Mouse (Mus musculus): ENCODE results near the gene Hba-x. TPM values are rescaled to one million over a fixed set of nuclear protein-coding genes. Genes with fewer than 3 reads are reported as not detected.

The Hba-x gene
- polyA plus RNA-seq, 1 experiment from 2014 or later = 1,607 TPM

DNA sequence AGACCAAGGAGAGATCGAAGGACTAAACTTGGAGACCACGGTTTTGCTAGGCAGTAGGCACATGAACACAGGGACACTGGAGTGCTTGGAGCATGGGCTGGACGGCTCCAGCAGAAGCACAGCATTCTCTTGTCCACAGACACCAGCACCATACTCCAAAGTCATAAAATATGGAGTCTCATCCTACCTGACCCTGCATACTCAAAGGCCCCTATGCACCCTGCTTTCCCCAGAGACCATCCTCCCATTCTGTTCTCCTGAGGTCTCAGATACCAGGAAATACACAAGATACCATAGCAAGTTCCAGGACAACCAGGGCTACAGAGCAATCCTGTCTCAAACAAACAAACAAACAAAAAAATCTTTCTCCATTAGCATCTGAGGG, 38.8 kb upstream of the Hba-x start:
- peaks cover 69% of the 10 kb centered on the region for H3K36me3 ChIP-seq (replicated peaks)
- no peak overlapping the region for H3K4me2 ChIP-seq
- no peaks in the 10 kb centered on the region for H3K9me3 ChIP-seq
- ATAC-seq (ENCODE audit: low FRiP score) = no peak
- no peak overlapping the region for H3K9ac ChIP-seq
- H3K4me3 ChIP-seq (replicated peaks) = no peak overlapping the region
- H3K4me1 ChIP-seq = peaks cover 7% of the 10 kb centered on the region; the same call in 1 of the 2 replicates
- WGBS = 91% methylated on average over 3 of the region's 3 CpGs
- H3K27me3 ChIP-seq = no peaks in the 10 kb centered on the region
- no peak overlapping the region for H3K27ac ChIP-seq

GRCm38 (mm10) chr11:32238093-32238860, 37.9 kb upstream of the Hba-x start:
- 71% methylated on average over 5 of the region's 5 CpGs for WGBS
- no peaks in the 10 kb centered on the region for H3K27me3 ChIP-seq

GRCm38 (mm10) chr11:32241391-32241790, 34.8 kb upstream of the Hba-x start:
- ATAC-seq (ENCODE audit: low FRiP score) = no peak
- Histone ChIP-seq H3K4me3 (replicated peaks) (no peak overlapping the region), H3K4me1 (peaks cover 1% of the 10 kb centered on the region; the same call in 1 of the 2 replicates), H3K9ac (no peak overlapping the region), H3K9me3 (no peaks in the 10 kb centered on the region), H3K27ac (no peak overlapping the region), H3K36me3 (replicated peaks) (peaks cover 64% of the 10 kb centered on the region), H3K4me2 (no peak overlapping the region), H3K27me3 (no peaks in the 10 kb centered on the region)

More at GRCm38 (mm10) chr11:32238093-32238860, 37.9 kb upstream of the Hba-x start:
- peaks cover 7% of the 10 kb centered on the region; the same call in 1 of the 2 replicates for H3K4me1 ChIP-seq
- H3K4me2 ChIP-seq = no peak overlapping the region
- H3K4me3 ChIP-seq (replicated peaks) = no peak overlapping the region
- H3K9ac ChIP-seq = no peak overlapping the region
- no peaks in the 10 kb centered on the region for H3K9me3 ChIP-seq
- no peak overlapping the region for H3K27ac ChIP-seq
- H3K36me3 ChIP-seq (replicated peaks) = peaks cover 63% of the 10 kb centered on the region
- ATAC-seq (ENCODE audit: low FRiP score) = peak; percentile 59; the same call in 1 of the 2 replicates

GRCm38 (mm10) chr11:32242209-32242608, 34.0 kb upstream of the Hba-x start:
- H3K36me3 ChIP-seq (replicated peaks) = peaks cover 66% of the 10 kb centered on the region
- WGBS = 91% methylated on average over 3 of the region's 3 CpGs

GRCm38 (mm10) chr11:32243205-32243955, 32.8 kb upstream of the Hba-x start:
- H3K27ac ChIP-seq = peak overlapping the region; percentile 2; the same call in 1 of the 2 replicates
- H3K4me3 ChIP-seq (replicated peaks) = no peak overlapping the region
- H3K27me3 ChIP-seq = no peaks in the 10 kb centered on the region
- no peaks in the 10 kb centered on the region for H3K9me3 ChIP-seq
- ATAC-seq (ENCODE audit: low FRiP score) = no peak
- no peaks in the 10 kb centered on the region for H3K4me1 ChIP-seq
- 81% methylated on average over 7 of the region's 7 CpGs for WGBS
- H3K36me3 ChIP-seq (replicated peaks) = peaks cover 75% of the 10 kb centered on the region
- H3K4me2 ChIP-seq = no peak overlapping the region
- no peak overlapping the region for H3K9ac ChIP-seq

More at GRCm38 (mm10) chr11:32242209-32242608, 34.0 kb upstream of the Hba-x start:
- Histone ChIP-seq H3K9me3 (no peaks in the 10 kb centered on the region), H3K4me1 (no peaks in the 10 kb centered on the region), H3K4me3 (replicated peaks) (no peak overlapping the region), H3K27ac (no peak overlapping the region), H3K27me3 (no peaks in the 10 kb centered on the region), H3K9ac (no peak overlapping the region), H3K4me2 (no peak overlapping the region)
- ATAC-seq (ENCODE audit: low FRiP score) = no peak

GRCm38 (mm10) chr11:32244064-32244463, 32.1 kb upstream of the Hba-x start:
- Histone ChIP-seq H3K27me3 (no peaks in the 10 kb centered on the region), H3K36me3 (replicated peaks) (peaks cover 72% of the 10 kb centered on the region), H3K4me2 (no peak overlapping the region), H3K9me3 (no peaks in the 10 kb centered on the region), H3K27ac (no peak overlapping the region), H3K9ac (no peak overlapping the region), H3K4me1 (no peaks in the 10 kb centered on the region), H3K4me3 (replicated peaks) (no peak overlapping the region)
- WGBS = 96% methylated on average over 3 of the region's 3 CpGs
- ATAC-seq (ENCODE audit: low FRiP score) = no peak

- Histone ChIP-seq H3K9ac (no peak overlapping the region), H3K4me3 (replicated peaks) (no peak overlapping the region), H3K27ac (no peak overlapping the region), H3K27me3 (no peaks in the 10 kb centered on the region), H3K9me3 (no peaks in the 10 kb centered on the region), H3K4me2 (no peak overlapping the region), H3K4me1 (no peaks in the 10 kb centered on the region), H3K36me3 (replicated peaks) (peaks cover 73% of the 10 kb centered on the region)
- WGBS = 97% methylated on average over 1 of the region's 1 CpGs
- no peak for ATAC-seq (ENCODE audit: low FRiP score)
These were observed 31.6 kb upstream of the Hba-x start for GRCm38 (mm10) chr11:32244617-32245016.

DNA sequence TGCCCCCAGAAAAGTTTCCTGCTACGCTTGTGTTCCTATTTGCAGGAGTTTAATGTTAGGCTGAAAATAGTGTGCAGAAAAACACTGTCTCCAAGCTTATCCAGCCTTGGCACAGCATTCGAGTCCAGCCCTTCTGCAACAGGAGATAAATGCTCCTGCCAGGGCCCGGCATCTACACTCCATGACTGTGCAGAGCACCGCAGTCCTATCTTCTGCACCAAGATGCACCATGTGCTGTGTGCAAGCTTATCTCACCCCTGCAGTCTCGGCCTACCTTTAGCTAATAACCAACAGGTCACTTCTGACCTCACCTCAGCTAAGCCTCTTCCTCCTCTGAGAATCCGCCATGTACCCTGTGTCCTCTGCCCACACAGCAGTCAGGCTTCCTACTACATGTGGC, 30.6 kb upstream of the Hba-x start:
- H3K9ac ChIP-seq = no peak overlapping the region
- 93% methylated on average over 6 of the region's 6 CpGs for WGBS
- peaks cover 73% of the 10 kb centered on the region for H3K36me3 ChIP-seq (replicated peaks)
- H3K27ac ChIP-seq = no peak overlapping the region
- no peak overlapping the region for H3K4me3 ChIP-seq (replicated peaks)
- no peaks in the 10 kb centered on the region for H3K9me3 ChIP-seq
- H3K4me1 ChIP-seq = no peaks in the 10 kb centered on the region
- H3K27me3 ChIP-seq = no peaks in the 10 kb centered on the region
- no peak for ATAC-seq (ENCODE audit: low FRiP score)
- no peak overlapping the region for H3K4me2 ChIP-seq

GRCm38 (mm10) chr11:32247068-32247467, 29.1 kb upstream of the Hba-x start:
- peaks cover 72% of the 10 kb centered on the region for H3K36me3 ChIP-seq (replicated peaks)
- ATAC-seq (ENCODE audit: low FRiP score) = no peak
- no peaks in the 10 kb centered on the region for H3K4me1 ChIP-seq
- H3K4me3 ChIP-seq (replicated peaks) = no peak overlapping the region
- no peak overlapping the region for H3K4me2 ChIP-seq
- no peak overlapping the region for H3K27ac ChIP-seq
- H3K9me3 ChIP-seq = no peaks in the 10 kb centered on the region
- no peak overlapping the region for H3K9ac ChIP-seq
- no peaks in the 10 kb centered on the region for H3K27me3 ChIP-seq

- no peaks in the 10 kb centered on the region for H3K4me1 ChIP-seq
- H3K36me3 ChIP-seq (replicated peaks) = peaks cover 78% of the 10 kb centered on the region
- H3K9me3 ChIP-seq = no peaks in the 10 kb centered on the region
- H3K4me3 ChIP-seq (replicated peaks) = no peak overlapping the region
- no peak for ATAC-seq (ENCODE audit: low FRiP score)
- WGBS = 91% methylated on average over 3 of the region's 3 CpGs
- H3K27me3 ChIP-seq = no peaks in the 10 kb centered on the region
- H3K27ac ChIP-seq = no peak overlapping the region
- no peak overlapping the region for H3K9ac ChIP-seq
- H3K4me2 ChIP-seq = no peak overlapping the region
These were observed 27.9 kb upstream of the Hba-x start for GRCm38 (mm10) chr11:32248350-32248749.

DNA sequence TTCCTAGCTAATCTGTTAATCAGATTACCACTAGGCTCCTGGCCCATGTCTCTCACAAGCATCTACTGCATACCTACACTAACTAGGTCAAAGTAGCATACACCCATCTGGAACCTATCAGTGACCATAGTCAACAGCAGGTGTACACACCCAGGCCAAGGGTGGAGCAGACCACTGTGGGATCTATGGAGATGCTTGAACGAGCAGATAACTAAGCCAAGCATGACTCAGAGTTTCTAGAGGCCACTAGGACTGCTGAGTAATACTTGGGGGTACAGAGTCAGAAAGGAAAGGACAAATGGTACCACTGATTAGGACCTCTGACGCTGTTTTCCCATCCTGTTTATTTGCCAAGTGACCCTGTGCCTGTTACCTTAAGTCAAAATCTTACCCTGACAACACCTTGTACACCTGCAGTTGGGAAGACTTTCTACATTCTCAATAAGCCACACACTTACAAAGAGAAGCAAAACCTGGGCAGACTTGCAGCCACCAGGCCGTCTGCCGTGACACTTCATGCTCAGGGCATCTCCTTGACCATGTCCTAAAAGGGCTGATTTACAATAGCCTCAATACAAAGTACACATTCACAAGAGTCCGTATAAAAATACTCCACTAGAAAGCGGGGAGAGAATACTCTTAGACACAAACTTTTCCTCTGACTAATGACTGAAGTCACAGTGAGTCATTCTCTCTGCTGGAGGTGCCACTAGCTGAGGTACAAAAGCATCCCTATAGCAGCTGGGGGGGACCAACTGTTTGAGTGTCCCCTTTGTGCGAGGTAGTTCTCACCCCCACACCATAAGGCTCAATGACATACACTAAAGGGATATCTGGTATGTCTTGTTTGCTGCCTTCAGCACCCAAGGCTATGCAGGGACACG, 25.1 kb upstream of the Hba-x start:
- WGBS = 87% methylated on average over 8 of the region's 8 CpGs
- Histone ChIP-seq H3K27me3 (no peaks in the 10 kb centered on the region), H3K4me2 (no peak overlapping the region), H3K9me3 (no peaks in the 10 kb centered on the region), H3K4me3 (replicated peaks) (no peak overlapping the region), H3K9ac (no peak overlapping the region), H3K36me3 (replicated peaks) (peaks cover 73% of the 10 kb centered on the region), H3K4me1 (no peaks in the 10 kb centered on the region), H3K27ac (no peak overlapping the region)
- no peak for ATAC-seq (ENCODE audit: low FRiP score)

GRCm38 (mm10) chr11:32253121-32253520, 23.1 kb upstream of the Hba-x start:
- Histone ChIP-seq H3K9me3 (no peaks in the 10 kb centered on the region), H3K4me3 (replicated peaks) (no peak overlapping the region), H3K4me1 (no peaks in the 10 kb centered on the region), H3K9ac (no peak overlapping the region), H3K4me2 (no peak overlapping the region), H3K27ac (no peak overlapping the region), H3K27me3 (no peaks in the 10 kb centered on the region), H3K36me3 (replicated peaks) (peaks cover 55% of the 10 kb centered on the region)
- ATAC-seq (ENCODE audit: low FRiP score) = no peak
- 96% methylated on average over 1 of the region's 1 CpGs for WGBS
